Comparison of ENCODE assay signal across 9 mouse cellular contexts in genomic region chr11:72037996-72038395, GRCm38 (mm10). TPM values are rescaled to one million over a fixed set of nuclear protein-coding genes. Genes with fewer than 3 reads are reported as not detected.
DNase-seq lines count a peak whose midpoint lies in the region; ATAC-seq lines count a peak whose summit lies in the region.
"Had no signal": no experiment of that assay in that cellular context is flagged by ENCODE, and none has a peak within 500 bp of the region (broad histone marks: within the 10 kb centered on the region; RNA-seq: fewer than 3 reads in every experiment).

No protein-coding gene starts in this region.

- peaks cover 24% of the 10 kb centered on the region for H3K4me1 ChIP-seq in hindbrain, embryonic 14.5 days (replicated peaks; ENCODE audit: control insufficient read depth, insufficient read depth, low read length)
- H3K4me1 ChIP-seq in hindbrain, embryonic 13.5 days (replicated peaks) = peaks cover 46% of the 10 kb centered on the region
- H3K4me1 ChIP-seq in limb, embryonic 11.5 days (ENCODE audit: control insufficient read depth, insufficient read depth, low read length) = peaks cover 5% of the 10 kb centered on the region; the same call in 1 of the 2 replicates

- H3K4me3 ChIP-seq in hindbrain, embryonic 14.5 days (replicated peaks; ENCODE audit: low read length) = no peak overlapping the region
- no peak overlapping the region for H3K4me3 ChIP-seq in hindbrain, embryonic 13.5 days
- no peak overlapping the region for H3K4me3 ChIP-seq in limb, embryonic 11.5 days (ENCODE audit: low read depth, low read length)
- H3K4me3 ChIP-seq: neural tube, embryonic 12.5 days had no signal

- no peak for ATAC-seq in hindbrain, embryonic 14.5 days (ENCODE audit: low FRiP score)
- ATAC-seq in hindbrain, embryonic 13.5 days (ENCODE audit: low FRiP score) = no peak
- ATAC-seq in limb, embryonic 11.5 days (ENCODE audit: insufficient number of reproducible peaks, low FRiP score, low TSS enrichment, low read depth) = no peak

- no peaks in the 10 kb centered on the region for H3K27me3 ChIP-seq in hindbrain, embryonic 14.5 days (ENCODE audit: control insufficient read depth, insufficient read depth, low read length)
- 0 out of 2 replicates have a peak, but pooled peaks cover 5% of the 10 kb centered on the region for H3K27me3 ChIP-seq in hindbrain, embryonic 13.5 days
- H3K27me3 ChIP-seq in limb, embryonic 11.5 days (ENCODE audit: control insufficient read depth, insufficient read depth, low read length) = no peaks in the 10 kb centered on the region
- H3K27me3 ChIP-seq: neural tube, embryonic 12.5 days had no signal

- H3K36me3 ChIP-seq in hindbrain, embryonic 14.5 days (replicated peaks; ENCODE audit: control insufficient read depth, insufficient read depth) = no peaks in the 10 kb centered on the region
- no peaks in the 10 kb centered on the region for H3K36me3 ChIP-seq in hindbrain, embryonic 13.5 days
- no peaks in the 10 kb centered on the region for H3K36me3 ChIP-seq in limb, embryonic 11.5 days (ENCODE audit: control insufficient read depth, insufficient read depth, low read length)
- H3K36me3 ChIP-seq: neural tube, embryonic 12.5 days had no signal

- H3K4me2 ChIP-seq in hindbrain, embryonic 14.5 days (replicated peaks) = no peak overlapping the region
- no peak overlapping the region for H3K4me2 ChIP-seq in hindbrain, embryonic 13.5 days
- H3K4me2 ChIP-seq in limb, embryonic 11.5 days (ENCODE audit: low read depth, severe bottlenecking) = no peak overlapping the region
- H3K4me2 ChIP-seq: neural tube, embryonic 12.5 days had no signal

- WGBS in hindbrain, embryonic 14.5 days = under 1% methylated on average over 4 of the region's 4 CpGs
- 3% methylated on average over 4 of the region's 4 CpGs for WGBS in hindbrain, embryonic 13.5 days
- WGBS in limb, embryonic 11.5 days = 4% methylated on average over 4 of the region's 4 CpGs

- peak; percentile 95 for DNase-seq in hindbrain, embryonic 14.5 days (ENCODE audit: low spot score)
- peak; percentile 40 for DNase-seq in MEL-GATA-1-ER (ENCODE audit: extremely low read depth, low read depth)
- DNase-seq in cerebellum, adult 9-11 months = peak; percentile 60
- DNase-seq in heart, postnatal 10 days = peak; percentile 66 to 84
- DNase-seq in limb, embryonic 11.5 days (ENCODE audit: low spot score) = peak; percentile 88
- peak; percentile 56 for DNase-seq in right cerebral cortex, adult 18-20 months
- DNase-seq in urinary bladder, postnatal 25 days (ENCODE audit: low spot score) = peak; percentile 73

- no peak overlapping the region for H3K27ac ChIP-seq in hindbrain, embryonic 14.5 days
- no peak overlapping the region for H3K27ac ChIP-seq in hindbrain, embryonic 13.5 days
- H3K27ac ChIP-seq in limb, embryonic 11.5 days (replicated peaks; ENCODE audit: low read depth, low read length) = no peak overlapping the region
- H3K27ac ChIP-seq: neural tube, embryonic 12.5 days had no signal

- no peaks in the 10 kb centered on the region for H3K9me3 ChIP-seq in hindbrain, embryonic 14.5 days (ENCODE audit: control insufficient read depth, low read length)
- H3K9me3 ChIP-seq in hindbrain, embryonic 13.5 days = no peaks in the 10 kb centered on the region
- H3K9me3 ChIP-seq in limb, embryonic 11.5 days (ENCODE audit: control insufficient read depth, low read length) = no peaks in the 10 kb centered on the region
- H3K9me3 ChIP-seq: neural tube, embryonic 12.5 days had no signal

- H3K9ac ChIP-seq in hindbrain, embryonic 14.5 days = no peak overlapping the region
- H3K9ac ChIP-seq in hindbrain, embryonic 13.5 days = no peak overlapping the region
- no peak overlapping the region for H3K9ac ChIP-seq in limb, embryonic 11.5 days (ENCODE audit: low read length)
- H3K9ac ChIP-seq: neural tube, embryonic 12.5 days had no signal

- intact Hi-C loops in heart, postnatal 10 days (cut with DNase I) = loop anchor here (5.0 kb wide), 1 partner anchor 701 kb away; no protein-coding TSS in a partner anchor

RNA-seq across cellular contexts. Expression of gene Aipl1, which starts 0.7 kb away (rescaled TPM):
- not detected in 2 replicates for polyA plus RNA-seq in hindbrain, embryonic 14.5 days (2014; fragmentation: Nextera tagmentation; extraction: Ambion mirVana)
- 0.31 and 0.39 TPM in 2 replicates for polyA plus RNA-seq in hindbrain, embryonic 13.5 days (2015; fragmentation: Nextera tagmentation; extraction: Ambion mirVana)
- total RNA-seq in heart, postnatal 10 days (2021) = under 1 TPM; 0.15 to 0.17 TPM
- 0.19 and 0.34 TPM in 2 replicates for polyA plus RNA-seq in limb, embryonic 11.5 days (2014; fragmentation: Nextera tagmentation; extraction: Ambion mirVana)

RNA-seq across cellular contexts. Expression of gene Pimreg, which starts 3.8 kb away (rescaled TPM):
- polyA plus RNA-seq in hindbrain, embryonic 14.5 days (2014; fragmentation: Nextera tagmentation; extraction: Ambion mirVana) = 26.8 and 30.2 TPM in 2 replicates
- 43.2 and 43.6 TPM in 2 replicates for polyA plus RNA-seq in hindbrain, embryonic 13.5 days (2015; fragmentation: Nextera tagmentation; extraction: Ambion mirVana)
- 10 to 100 TPM; 14.3 to 17.7 TPM for total RNA-seq in heart, postnatal 10 days (2021)
- polyA plus RNA-seq in limb, embryonic 11.5 days (2014; fragmentation: Nextera tagmentation; extraction: Ambion mirVana) = 165 TPM in 2 replicates

Comparison
In these comparisons a context has a peak if more than half of its experiments do, and no peak if none do; other contexts are left out.
1. DNase-seq: peak in every context shown above with its lines; median percentile 95 in hindbrain, embryonic 14.5 days; 88 in limb, embryonic 11.5 days; 75 in heart, postnatal 10 days; 73 in urinary bladder, postnatal 25 days; 60 in cerebellum, adult 9-11 months; 56 in right cerebral cortex, adult 18-20 months; 40 in MEL-GATA-1-ER.